Mouse (Mus musculus) frontal cortex, postnatal 10 days (tissue): ENCODE results near the gene Hrg.
"Not testable (repeated sequence)": the region's sequence is repeated elsewhere in the genome, so short reads cannot be mapped to it uniquely, and the experiment has no call there.

Experiments
- DNase-seq, 2 experiments: peaks; one replicate each; pipeline ENCODE4 v3.0.0; 2022; ENCODE audit warnings: low spot score in 2 of 2, mixed read lengths in 1 of 2

Gene Hrg

DNA sequence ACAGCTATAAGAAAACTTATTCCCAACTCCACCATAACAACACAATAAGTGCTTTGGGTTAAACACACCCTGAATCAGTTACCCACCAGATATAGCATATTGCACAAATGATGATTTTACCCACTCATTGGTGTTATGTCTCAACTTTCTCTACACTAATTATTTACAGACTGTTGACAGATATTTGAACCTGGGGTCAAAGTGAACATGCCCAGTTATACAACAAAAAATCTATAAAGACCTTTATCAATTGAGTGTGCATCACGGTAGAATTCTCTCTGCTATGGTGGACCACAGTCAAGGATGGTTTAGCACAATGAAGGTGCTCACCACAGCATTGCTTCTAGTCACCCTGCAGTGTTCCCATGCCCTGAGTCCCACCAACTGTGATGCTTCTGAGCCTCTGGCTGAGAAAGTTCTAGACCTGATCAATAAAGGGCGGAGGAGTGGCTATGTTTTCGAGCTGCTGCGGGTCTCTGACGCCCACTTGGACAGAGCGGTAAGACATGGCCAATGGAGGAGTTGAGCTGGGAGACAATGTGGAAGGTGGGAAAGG lies at the start of gene Hrg:
Gene Hrg, plus strand, starts transcription at position 233 of the 556 bp plus-strand sequence.
- DNase-seq, result no peak

DNA sequence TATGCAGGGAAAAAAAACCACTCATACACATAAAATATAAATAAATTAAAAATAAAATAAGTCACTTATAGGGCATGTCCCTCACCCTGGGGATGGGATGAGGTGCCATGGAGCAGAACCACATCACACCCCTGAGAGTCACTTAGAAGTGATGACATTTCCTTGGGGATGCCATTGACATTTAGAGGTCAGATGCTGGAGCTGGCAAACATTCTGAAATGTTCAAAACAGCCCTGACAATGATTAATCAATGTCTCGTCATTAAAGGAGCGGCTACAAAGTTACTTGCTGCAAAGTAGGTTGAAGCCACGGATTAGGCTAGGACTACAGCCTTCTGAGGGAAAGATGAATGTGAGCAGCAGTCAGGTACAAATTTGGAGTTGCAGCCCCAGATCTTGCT lies 49.5 kb upstream of the Hrg start:
- no peak for DNase-seq

DNA sequence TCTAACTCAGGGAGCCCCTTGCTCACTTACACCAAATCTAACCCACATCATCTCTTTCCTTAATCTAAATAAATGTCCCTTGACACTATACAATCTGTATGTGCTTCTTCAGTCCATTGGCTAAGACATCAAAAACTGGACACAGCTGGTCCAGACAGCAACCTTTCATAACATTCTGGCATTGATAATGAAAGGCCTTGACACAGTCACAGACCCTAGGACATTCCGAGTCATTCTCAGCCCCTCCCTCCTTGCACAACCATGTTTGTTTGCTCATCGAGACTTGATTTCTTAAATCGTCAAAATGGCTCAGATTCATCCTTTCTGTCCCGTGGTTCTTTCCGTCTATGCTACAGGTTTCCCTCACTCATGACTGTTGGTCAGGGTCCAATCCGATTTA lies 41.6 kb upstream of the Hrg start:
- DNase-seq, result no peak

DNA sequence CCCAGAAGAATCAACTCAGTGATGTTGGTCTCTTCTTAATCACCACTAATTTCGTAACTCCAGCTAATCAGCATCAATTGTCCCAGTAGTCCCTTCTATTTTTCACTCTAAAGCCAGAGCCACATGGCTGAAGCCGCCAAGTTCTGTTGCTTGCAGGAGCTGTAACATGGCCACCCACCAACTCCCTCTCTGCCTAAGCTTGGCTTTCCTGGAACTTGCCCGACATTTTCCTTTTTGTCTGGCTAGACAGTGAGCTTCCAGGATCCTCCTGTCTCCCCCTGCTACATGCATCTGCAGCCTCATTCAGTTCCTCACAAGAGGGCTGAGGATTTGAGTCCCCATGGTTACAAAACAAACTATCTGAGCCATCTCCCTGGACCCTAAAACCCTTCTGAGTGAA lies 38.9 kb upstream of the Hrg start:
- DNase-seq, result no peak

DNA sequence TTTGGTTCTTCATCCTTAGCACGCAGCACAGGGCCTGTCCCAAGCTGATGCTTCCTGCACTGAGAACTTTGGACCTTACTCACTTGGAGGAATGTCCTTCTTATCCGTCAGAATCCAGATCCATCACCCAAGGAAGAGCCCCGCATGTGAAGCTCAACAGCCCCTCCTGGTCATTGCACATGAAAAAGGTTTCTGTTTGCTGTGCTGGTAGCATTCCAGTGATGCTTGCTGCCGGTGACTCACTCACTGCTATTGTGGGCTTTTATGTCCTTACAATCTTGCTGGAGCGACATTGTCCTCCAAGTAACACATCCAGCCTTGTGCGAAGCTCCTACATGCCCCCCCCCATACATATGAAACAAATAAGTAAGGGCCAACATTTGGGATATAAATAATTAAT lies 38.0 kb upstream of the Hrg start:
- DNase-seq, result no peak

DNA sequence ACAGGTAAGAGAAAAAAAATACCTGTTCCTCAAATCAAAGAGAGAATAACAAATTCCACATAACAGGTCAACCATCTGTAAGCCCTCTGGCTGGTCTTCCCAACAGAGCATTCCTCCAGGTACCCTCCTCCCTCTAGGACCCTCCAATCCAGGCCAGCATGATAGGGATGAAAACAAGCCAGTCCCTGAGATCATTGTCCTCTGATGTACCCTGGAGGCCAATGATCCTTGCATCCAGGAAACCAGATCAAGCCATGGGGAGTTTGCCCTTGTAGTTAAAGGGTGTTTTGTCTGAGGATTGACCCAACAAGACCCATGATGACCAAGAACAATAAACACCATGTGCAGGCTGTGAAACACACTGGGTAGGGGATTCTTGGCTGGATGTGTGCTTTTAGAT lies 36.6 kb upstream of the Hrg start:
- DNase-seq, result no peak

DNA sequence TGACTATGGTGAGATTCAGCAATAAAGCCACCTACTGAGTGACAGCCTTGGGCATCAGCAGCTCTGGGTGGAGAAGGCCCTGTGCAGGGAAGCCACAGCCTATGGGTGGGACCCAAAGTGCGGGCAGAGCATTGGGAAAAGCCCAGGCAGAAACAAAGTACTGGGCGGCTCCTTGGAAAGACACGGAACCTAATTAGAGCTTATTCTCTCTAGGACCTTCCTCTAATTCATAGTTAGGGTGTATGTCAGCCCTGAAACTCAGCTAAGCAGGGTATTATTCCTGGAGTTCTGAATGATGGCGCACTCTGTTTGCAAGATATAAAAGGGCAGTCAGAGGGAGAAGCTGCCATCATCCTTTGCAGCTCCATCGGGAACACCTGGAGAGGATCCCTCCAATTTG lies 32.8 kb upstream of the Hrg start, which contains the start of gene Fetub:
Gene Fetub, plus strand, starts transcription at position 301 of the 400 bp plus-strand sequence.
- no peak for DNase-seq

DNA sequence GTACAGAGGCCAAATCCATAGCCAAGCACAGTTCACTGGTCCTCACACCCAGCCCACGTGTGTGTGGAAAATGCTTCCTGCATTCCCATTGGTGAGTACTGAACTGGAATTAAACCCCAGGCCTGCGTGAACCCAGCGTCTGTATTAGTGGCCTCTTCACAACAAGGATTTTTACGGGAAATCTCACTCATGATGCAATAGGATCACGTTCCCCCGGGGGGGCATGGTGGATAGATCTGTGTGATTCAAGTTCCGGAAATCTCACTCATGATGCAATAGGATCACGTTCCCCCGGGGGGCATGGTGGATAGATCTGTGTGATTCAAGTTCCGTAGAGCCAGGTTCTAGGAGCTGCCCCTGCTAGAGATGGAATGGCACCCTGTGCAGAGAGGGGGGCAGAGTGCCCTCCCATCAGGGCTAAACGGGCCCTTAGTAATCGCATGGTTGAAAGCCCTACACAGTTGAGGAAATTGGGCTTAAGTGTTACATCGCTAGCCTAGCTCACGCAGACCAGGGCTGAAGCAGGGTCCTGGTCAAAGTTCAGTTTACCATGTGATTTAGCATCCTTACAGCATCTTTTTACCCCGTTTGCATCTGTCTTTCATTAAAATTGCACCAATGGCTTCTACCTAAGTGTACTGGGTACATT lies 32.1 kb upstream of the Hrg start:
- DNase-seq, result no peak

DNA sequence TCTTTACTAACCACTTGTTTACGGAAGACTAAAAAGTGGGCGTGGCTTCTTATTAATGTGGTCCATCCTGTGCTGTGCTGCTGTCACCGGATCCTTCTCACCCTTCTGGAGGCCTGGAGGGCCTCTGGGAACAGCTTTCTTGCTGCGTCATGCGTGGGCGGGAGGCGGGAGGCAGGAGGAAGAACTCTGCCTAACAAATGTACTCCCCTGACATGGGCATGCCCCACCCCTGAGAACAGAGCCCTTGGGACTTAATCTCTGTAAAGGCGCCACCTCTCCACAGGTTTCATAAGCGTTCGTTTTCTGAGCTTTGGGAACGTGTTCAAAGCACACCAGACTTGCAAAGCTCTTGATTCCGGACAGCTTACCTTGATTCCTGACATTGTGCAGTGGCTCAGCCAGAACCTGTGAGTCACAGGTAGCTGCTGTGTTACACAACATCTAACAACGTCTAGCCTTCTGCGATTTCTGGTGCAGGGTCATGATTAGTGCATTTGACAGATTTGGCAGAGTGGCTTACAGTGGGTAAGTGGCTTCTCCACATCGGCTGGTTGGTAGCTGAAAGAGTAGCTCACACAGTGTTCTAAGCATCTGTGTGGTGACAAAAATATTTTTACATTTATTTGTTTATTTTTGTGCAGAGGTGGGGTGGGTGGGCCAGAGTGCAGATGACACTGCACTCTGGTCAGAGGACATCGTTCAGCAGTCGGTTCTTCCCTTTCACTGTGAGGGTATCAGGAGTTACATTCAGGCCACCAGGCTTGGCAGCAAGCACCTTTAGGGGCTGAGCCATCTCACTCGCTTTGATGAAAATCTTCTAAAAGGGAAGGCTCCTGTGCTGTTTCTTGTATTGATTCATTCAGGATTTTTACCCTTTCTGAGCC lies 30.7 kb upstream of the Hrg start:
- DNase-seq, result no peak

DNA sequence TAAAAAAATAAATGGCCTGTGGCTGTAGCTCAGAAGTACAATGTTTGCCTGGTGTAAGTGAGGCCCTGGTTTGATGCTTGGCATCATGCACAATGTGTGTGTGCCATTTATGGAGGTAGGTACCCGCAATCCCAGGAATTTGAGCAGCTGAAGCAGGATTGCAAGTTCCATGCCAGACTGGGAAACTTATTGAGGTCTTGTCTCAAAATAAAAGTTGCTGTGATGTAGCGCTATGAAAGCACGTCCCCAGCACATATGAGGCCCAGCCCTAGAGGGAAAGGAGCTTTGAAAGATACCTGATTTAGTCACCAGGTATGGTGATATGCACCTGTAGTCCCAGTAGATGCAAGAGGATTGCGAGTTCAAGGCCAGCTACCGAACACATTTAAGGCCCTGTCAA lies 29.1 kb upstream of the Hrg start:
- DNase-seq, result no peak

DNA sequence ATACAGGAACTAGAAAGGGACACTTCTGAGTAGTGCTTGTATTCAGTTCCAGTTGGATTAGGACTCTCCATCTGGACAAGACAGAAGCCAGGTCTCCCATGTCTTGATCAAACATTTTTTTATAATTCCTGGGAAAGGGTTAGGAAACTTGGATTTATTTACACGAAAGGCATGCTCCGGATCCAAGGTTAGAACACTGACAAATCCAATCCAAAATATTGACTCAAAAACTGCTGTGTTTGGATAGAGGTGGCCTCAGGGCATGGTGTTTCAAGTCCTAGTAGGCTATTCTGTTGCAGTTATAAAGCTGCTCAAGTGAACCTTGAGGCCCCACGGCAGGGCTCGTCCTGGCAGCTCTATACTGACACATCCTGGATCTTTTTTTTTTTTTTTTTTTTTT lies 28.4 kb upstream of the Hrg start:
- DNase-seq, result no peak

DNA sequence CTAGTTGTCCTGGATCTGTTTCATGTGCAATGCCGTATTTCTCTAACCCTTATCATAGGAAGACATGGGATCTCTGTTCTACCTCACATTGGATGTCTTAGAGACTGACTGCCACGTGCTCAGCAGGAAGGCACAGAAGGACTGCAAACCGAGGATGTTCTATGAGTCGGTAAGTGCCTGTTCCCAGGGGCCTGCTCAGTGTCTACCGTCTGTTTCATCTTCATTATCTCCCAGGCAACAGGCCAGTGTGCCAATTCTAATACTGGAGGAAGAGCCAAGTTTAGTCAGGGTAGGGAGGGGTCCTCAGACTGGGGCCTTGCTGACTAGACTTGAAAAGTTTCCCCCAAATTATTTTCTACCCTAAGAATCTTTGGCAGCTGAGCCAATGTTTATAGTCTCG lies 21.3 kb upstream of the Hrg start:
- DNase-seq, result peak in 1 of 2 experiments; percentile 11

DNA sequence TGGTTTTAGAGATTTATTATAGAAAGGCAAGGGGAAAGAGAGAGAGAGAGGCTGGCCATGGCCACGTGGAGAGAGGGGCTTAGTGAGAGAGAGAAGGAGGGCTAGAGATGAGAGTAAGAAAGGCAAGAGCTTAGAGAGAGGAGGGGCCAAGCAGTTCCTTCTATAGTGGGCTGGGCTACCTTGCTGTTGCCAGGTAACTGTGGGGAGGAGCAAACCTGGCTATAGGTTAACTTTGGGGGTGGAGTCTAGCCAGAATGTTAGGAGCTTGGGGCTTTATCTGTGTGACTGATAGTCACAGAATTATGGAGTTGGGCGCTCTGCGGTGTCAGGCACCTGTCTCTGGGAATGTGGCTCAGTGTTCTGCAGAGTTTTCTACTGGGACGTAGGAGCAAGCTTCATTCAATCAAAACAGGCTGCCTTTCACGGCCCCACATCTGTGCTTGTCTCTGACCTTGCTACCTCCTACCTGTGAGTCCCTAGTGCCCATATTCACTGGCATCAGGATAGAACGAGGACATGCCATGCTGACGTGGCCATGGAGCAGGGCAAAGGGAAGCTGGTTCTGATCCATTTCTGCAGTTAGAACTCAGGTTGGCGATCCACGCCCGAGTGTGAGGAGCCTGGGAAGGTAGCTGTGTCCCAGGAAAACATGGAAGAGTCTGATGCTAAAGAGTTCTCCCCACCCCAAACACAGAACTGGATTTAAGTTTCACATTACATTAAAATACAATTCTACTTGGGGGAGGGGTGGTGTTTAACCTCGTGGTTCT lies 19.3 kb upstream of the Hrg start:
- no peak for DNase-seq

DNA sequence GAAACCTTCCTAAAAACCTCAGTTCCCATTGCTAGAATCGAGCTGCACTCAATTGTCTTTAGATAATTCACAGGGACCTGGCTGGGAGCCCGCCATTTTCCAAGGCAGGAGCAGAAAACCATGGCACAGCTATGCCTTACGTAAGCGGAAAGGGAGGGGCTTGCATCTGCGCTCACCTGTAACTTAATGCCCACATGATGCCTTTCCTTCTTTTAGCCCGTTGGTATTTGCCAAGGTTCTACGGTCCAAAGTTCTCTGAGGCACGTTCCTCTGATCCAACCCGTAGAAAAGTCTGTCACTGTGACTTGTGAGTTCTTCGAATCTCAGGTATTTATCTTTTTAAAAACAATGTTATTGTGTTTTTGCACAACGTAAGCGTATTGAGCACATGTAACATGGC lies 13.2 kb upstream of the Hrg start:
- DNase-seq, result no peak

DNA sequence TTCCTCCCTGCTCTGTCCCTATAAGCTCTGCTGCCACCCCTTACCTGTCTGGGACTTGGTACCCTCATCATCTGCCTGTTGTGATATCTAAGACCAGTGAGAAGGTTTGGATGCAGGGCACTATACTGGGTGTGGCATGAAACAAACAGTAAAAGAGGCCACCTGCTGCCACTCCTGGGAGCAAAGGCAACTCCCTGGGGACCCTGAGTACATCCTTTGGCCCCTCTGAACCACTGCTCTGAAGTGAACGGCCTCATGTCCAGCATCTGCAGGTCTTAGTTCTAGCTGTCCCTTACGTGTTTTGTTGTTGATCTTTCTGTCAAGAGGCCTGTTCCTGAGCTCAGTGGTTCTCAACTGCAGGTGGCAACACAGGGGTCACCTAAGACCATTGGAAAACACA lies 12.3 kb upstream of the Hrg start:
- DNase-seq, result no peak

DNA sequence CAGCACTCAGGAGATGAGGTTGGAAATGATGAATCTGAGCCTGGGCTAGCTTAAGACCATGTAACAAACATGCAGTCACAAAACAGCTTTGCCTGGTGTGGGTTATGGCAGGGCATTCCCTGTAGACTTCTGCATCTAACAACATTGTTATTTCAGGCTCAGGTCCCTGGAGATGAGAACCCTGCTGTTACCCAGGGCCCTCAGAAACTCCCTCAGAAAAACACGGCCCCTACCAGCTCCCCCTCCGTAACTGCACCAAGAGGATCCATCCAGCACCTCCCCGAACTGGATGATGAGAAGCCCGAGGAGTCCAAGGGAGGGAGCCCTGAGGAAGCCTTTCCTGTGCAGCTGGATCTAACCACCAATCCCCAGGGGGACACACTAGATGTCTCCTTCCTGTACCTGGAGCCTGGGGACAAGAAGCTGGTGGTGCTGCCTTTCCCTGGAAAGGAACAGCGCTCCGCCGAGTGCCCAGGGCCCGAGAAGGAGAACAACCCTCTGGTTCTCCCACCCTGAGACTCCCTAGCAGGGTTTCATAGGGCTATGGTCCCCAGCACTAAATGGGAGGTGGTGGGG lies 11.7 kb upstream of the Hrg start:
- DNase-seq, result no peak

DNA sequence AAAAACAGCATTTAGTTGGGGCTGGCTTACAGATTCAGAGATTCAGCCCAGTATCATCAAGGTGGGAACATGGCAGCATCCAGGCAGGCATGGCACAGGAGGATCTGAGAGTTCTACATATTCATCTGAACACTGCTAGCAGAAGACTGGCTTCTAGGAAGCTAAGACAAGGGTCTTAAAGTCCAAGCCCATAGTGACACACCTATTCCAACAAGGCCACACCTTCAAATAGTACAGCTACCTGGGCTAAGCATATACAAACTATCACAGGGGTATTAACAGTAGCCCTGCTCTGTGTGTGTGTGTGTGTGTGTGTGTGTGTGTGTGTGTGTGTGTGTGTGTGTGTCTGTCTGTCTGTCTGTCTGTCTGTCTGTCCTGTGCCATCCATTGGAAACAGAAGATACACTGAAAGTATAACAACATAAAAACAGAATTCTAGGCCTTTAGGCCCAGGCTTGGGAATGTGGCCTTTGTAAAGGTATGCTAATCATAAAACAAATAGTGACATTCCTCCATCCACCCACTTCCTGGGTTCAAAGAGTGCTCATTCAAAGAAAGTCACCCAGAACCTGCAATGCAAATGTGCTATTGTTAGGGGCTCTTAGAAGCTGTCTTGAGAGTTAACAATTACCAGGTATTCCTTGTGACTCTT lies 8.9 kb upstream of the Hrg start:
- DNase-seq, result not testable (repeated sequence)

DNA sequence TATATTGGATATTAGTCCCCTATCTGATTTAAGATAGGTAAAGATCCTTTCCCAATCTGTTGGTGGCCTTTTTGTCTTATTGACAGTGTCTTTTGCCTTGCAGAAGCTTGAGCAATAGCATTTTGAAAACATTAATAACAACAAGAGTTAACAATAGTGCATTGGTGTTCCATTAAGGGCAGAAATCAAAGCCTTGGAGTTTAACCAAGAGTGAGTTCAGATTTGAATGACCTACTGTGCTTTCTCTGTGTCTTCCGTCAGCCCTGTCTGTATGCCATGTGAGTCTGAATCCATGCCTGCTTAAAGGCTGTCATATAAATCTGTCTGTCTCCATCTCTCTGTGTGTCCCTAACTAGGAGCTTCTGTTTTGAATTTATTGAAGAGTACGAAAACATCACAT lies 3.5 kb upstream of the Hrg start:
- no peak for DNase-seq

DNA sequence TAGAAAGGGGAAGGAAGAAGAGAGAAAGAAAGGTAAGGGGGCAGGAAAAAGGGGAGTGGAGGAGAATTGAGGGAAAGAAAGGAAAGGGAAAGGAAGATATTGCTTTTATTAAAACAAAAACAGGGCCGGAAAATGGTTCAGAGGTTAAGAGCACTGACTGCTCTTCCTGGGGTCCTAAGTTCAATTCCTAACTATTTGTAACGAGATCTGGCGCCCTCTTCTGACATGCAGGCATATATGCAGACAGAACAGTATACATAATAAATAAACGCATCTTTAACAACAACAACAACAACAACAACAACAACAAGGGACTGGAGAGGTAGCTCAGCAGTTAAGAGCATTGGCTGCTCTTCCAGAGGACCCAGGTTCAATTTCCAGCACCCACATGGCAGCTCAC lies 2.2 kb downstream of the Hrg start:
- no peak for DNase-seq

DNA sequence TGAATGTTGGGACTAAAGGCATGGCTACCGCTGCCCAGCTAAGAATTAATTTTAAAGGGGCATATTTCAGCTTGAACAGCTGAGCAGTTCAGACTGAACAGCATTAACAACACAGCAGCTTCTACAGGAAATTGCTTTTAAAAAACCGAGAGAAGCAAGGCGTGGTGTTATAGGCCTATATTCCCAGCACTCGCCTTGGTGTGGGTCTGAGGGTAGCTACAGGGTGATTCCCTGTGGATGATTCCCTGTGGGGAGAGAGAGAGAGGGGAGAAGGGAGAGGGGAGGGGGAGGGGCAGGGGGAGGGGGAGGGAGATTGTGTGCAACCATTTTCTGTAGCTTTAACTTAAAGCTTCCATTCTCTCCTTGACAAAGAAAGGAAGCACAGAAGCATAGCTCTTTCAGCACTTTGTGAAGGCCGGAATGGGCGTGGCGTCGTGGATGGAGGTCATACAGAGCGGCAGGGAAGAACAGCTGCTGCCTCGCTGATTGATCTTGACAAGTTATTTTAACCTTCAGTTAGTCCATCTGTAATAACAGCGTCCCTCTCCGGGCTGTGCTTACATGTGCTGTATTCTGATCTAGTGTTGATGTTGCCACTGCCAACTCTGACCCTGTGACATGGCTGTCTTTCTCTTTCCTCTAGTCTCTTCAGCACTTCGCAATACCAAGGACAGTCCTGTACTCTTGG lies 4.7 kb downstream of the Hrg start:
- no peak for DNase-seq

DNA sequence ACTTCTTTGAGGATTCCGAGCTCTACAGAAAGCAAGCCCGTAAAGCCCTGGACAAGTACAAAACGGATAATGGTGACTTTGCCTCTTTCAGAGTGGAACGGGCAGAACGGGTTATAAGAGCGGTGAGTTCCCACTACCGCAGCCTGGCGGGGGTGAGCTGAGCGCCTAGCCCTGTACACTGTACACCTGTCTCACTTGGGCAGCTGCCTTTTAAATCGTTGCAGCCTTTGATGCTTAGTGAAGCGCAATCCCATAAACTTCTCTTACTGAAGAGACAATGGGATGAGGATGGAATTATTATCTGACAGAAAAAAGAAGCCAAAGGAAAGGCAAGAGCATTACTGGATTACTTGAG lies 5.2 kb downstream of the Hrg start:
- DNase-seq, result no peak
